Mouse (Mus musculus) heart, embryonic 13.5 days (tissue): ENCODE data around the gene Secisbp2. TPM values are rescaled to one million over a fixed set of nuclear protein-coding genes. Genes with fewer than 3 reads are reported as not detected.

Source experiments
- ATAC-seq: fragments of 200-750 bp; cut with Nextera tagmentation; 2 replicates; pipeline ENCODE4 v1.8.0; 2017; ENCODE audit warnings: moderate TSS enrichment; ENCODE audit not compliant: insufficient number of reproducible peaks, low FRiP score, low TSS enrichment; ENCODE audit errors: extremely low read depth
- H3K27ac ChIP-seq: fragments of 300-500 bp; sonication (generic); replicated peaks from 2 replicates; pipeline ENCODE4 v1.5.1; 2015; ENCODE audit warnings: moderate library complexity, mild to moderate bottlenecking, inconsistent platforms
- H3K27me3 ChIP-seq: fragments of 300-500 bp; sonication (generic); replicated peaks from 2 replicates; pipeline ENCODE4 v1.6.1; 2015; ENCODE audit warnings: mild to moderate bottlenecking, inconsistent platforms
- H3K36me3 ChIP-seq: fragments of 300-500 bp; sonication (generic); 2 replicates; pipeline ENCODE4 v1.6.1; 2015; ENCODE audit warnings: mild to moderate bottlenecking, inconsistent platforms
- H3K4me1 ChIP-seq: fragments of 300-500 bp; sonication (generic); 2 replicates; pipeline ENCODE4 v1.6.1; 2015; ENCODE audit warnings: inconsistent platforms
- H3K4me2 ChIP-seq: fragments of 300-500 bp; sonication (generic); 2 replicates; pipeline ENCODE4 v1.6.1; 2015; ENCODE audit warnings: inconsistent platforms, mild to moderate bottlenecking, moderate library complexity
- H3K4me3 ChIP-seq: fragments of 300-500 bp; sonication (generic); 2 replicates; pipeline ENCODE4 v1.5.1; 2015; ENCODE audit warnings: moderate library complexity, mild to moderate bottlenecking, inconsistent platforms
- H3K9ac ChIP-seq: fragments of 300-500 bp; sonication (generic); 2 replicates; pipeline ENCODE4 v1.6.1; 2015; ENCODE audit warnings: inconsistent platforms, mild to moderate bottlenecking, moderate library complexity
- H3K9me3 ChIP-seq: fragments of 300-500 bp; sonication (generic); 2 replicates; pipeline ENCODE4 v1.6.1; 2016; ENCODE audit warnings: inconsistent platforms
- WGBS: fragments of 180-500 bp; shearing (Covaris S2); methylation state at CpG from one replicate; pipeline ENCODE4 v1.1.7; 2015; ENCODE audit warnings: mixed read lengths; 5-methylcytosine and 5-hydroxymethylcytosine counted together
- polyA plus RNA-seq: library from polyadenylated mRNA; unstranded; fragments of >200 nt; fragmentation: Nextera tagmentation; extraction: Ambion mirVana; gene quantifications from 2 replicates; pipeline ENCODE4 v1.2.1, GENCODE M21; 2015

The Secisbp2 gene
- polyA plus RNA-seq, 1 experiment from 2014 or later = 24.7 TPM

DNA sequence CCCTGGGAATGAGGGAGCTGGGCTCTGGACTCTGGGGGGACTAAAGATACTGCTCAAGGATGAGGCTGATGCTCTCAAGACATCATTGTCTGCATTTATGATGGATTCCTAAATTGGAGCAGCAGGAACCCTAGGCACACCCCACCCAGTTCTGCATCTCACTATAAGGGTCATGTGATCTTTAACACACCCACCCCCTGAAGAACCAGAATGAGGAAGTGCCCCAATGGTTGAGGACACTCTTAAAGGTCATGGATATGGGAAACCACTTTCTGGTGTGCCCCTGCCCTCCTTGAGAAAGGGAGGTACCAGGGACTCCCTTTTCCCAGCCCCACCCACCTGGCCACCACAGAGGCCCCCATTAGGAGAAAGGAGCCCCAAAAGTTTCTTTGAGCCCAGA, 45.0 kb downstream of the Secisbp2 start:
- H3K4me3 ChIP-seq = no peak overlapping the region
- no peak for ATAC-seq
- H3K36me3 ChIP-seq = peaks cover 11% of the 10 kb centered on the region
- H3K9me3 ChIP-seq = no peaks in the 10 kb centered on the region
- peaks cover 16% of the 10 kb centered on the region for H3K4me1 ChIP-seq
- no peak overlapping the region for H3K9ac ChIP-seq
- no peak overlapping the region for H3K4me2 ChIP-seq
- no peak overlapping the region for H3K27ac ChIP-seq
- no peaks in the 10 kb centered on the region for H3K27me3 ChIP-seq

- WGBS = 59% methylated on average over 6 of the region's 6 CpGs
- H3K27ac ChIP-seq = peak overlapping the region; percentile 54
- no peak overlapping the region for H3K4me3 ChIP-seq
- H3K36me3 ChIP-seq = peaks cover 16% of the 10 kb centered on the region
- H3K4me2 ChIP-seq = no peak overlapping the region
- peaks cover 16% of the 10 kb centered on the region for H3K4me1 ChIP-seq
- H3K9me3 ChIP-seq = no peaks in the 10 kb centered on the region
- H3K27me3 ChIP-seq = no peaks in the 10 kb centered on the region
- ATAC-seq = no peak
- 0 out of 2 replicates have a peak overlapping the region, but pooled peaks have one; percentile 30 for H3K9ac ChIP-seq
These were observed 46.0 kb downstream of the Secisbp2 start for GRCm38 (mm10) chr13:51697455-51697854.

DNA sequence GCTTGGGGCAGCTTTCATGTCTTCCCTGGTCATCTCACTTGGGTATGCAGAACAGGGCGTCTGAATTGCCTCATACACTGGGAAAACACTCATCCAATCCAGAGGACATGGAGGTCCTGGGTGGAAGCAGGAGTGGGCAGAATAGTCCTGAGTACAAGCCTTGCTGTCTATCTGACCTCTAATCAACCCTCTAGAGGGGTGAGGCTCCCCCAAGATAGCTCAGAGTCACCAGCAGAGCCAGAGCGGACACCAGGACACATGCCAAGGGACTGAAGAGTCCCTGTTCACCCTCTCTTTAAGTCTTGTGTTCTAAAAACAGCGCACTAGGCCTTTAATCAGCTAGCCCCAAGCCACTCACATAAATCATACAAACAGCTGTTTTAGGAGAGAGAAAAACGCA, 46.4 kb downstream of the Secisbp2 start:
- Histone ChIP-seq H3K9ac (0 out of 2 replicates have a peak overlapping the region, but pooled peaks have one; percentile 30), H3K27ac (peak overlapping the region; percentile 54)
- WGBS = 43% methylated on average over 4 of the region's 4 CpGs

DNA sequence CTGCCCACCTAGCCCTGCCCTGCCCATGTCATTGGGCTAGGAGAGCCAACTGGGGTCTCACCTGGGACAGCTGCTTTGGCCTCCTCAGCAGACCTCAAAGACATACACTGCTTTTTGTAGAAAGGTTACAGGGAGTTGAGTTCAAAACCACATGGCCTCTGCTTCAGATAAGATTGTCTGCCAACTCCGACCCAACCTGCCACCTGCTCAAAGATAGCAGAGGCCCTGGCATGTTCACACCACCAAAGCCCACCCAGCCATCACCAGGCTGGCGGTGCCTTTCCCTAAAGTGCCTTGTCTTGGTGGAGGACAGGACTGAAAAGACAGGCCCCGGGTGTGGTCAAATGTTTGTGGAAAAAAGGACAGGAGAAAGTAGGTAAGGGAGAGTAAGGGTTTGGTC, 46.8 kb downstream of the Secisbp2 start:
- no peak for ATAC-seq
- H3K27me3 ChIP-seq = no peaks in the 10 kb centered on the region
- H3K9ac ChIP-seq = no peak overlapping the region
- peak overlapping the region; percentile 54 for H3K27ac ChIP-seq
- 42% methylated on average over 3 of the region's 3 CpGs for WGBS
- H3K4me1 ChIP-seq = peaks cover 16% of the 10 kb centered on the region
- H3K9me3 ChIP-seq = no peaks in the 10 kb centered on the region
- no peak overlapping the region for H3K4me2 ChIP-seq
- H3K36me3 ChIP-seq = peaks cover 24% of the 10 kb centered on the region
- no peak overlapping the region for H3K4me3 ChIP-seq

More for the DNA sequence above, 46.4 kb downstream of the Secisbp2 start:
- ATAC-seq = no peak
- peaks cover 16% of the 10 kb centered on the region for H3K4me1 ChIP-seq
- no peaks in the 10 kb centered on the region for H3K27me3 ChIP-seq
- H3K9me3 ChIP-seq = no peaks in the 10 kb centered on the region
- no peak overlapping the region for H3K4me3 ChIP-seq
- no peak overlapping the region for H3K4me2 ChIP-seq
- H3K36me3 ChIP-seq = peaks cover 21% of the 10 kb centered on the region

- 72% methylated on average over 5 of the region's 5 CpGs for WGBS
- Histone ChIP-seq H3K9me3 (no peaks in the 10 kb centered on the region), H3K4me3 (no peak overlapping the region), H3K36me3 (peaks cover 33% of the 10 kb centered on the region), H3K4me2 (no peak overlapping the region), H3K4me1 (peaks cover 15% of the 10 kb centered on the region), H3K27ac (no peak overlapping the region), H3K9ac (no peak overlapping the region), H3K27me3 (no peaks in the 10 kb centered on the region)
- no peak for ATAC-seq
These were observed 52.4 kb downstream of the Secisbp2 start for GRCm38 (mm10) chr13:51703893-51704292.

GRCm38 (mm10) chr13:51705882-51706854, 54.7 kb downstream of the Secisbp2 start:
- peaks cover 43% of the 10 kb centered on the region for H3K36me3 ChIP-seq
- no peak overlapping the region for H3K4me3 ChIP-seq
- no peak overlapping the region for H3K4me2 ChIP-seq
- no peak overlapping the region for H3K27ac ChIP-seq
- no peaks in the 10 kb centered on the region for H3K27me3 ChIP-seq
- WGBS = 57% methylated on average over 22 of the region's 22 CpGs
- peaks cover 15% of the 10 kb centered on the region for H3K4me1 ChIP-seq
- ATAC-seq = no peak
- no peaks in the 10 kb centered on the region for H3K9me3 ChIP-seq
- H3K9ac ChIP-seq = no peak overlapping the region

GRCm38 (mm10) chr13:51710738-51711137, 59.2 kb downstream of the Secisbp2 start:
- Histone ChIP-seq H3K27me3 (no peaks in the 10 kb centered on the region), H3K9ac (no peak overlapping the region), H3K4me2 (no peak overlapping the region), H3K9me3 (no peaks in the 10 kb centered on the region), H3K27ac (no peak overlapping the region; the same call in 1 of the 2 replicates), H3K4me3 (no peak overlapping the region), H3K36me3 (peaks cover 50% of the 10 kb centered on the region), H3K4me1 (peaks cover 12% of the 10 kb centered on the region; the same call in 1 of the 2 replicates)
- ATAC-seq = no peak
- 54% methylated on average over 7 of the region's 7 CpGs for WGBS

GRCm38 (mm10) chr13:51712022-51712421, 60.5 kb downstream of the Secisbp2 start:
- WGBS = 85% methylated on average over 8 of the region's 8 CpGs
- Histone ChIP-seq H3K27me3 (no peaks in the 10 kb centered on the region), H3K27ac (no peak overlapping the region), H3K4me2 (no peak overlapping the region), H3K9ac (no peak overlapping the region), H3K4me1 (peaks cover 9% of the 10 kb centered on the region), H3K36me3 (peaks cover 50% of the 10 kb centered on the region), H3K4me3 (no peak overlapping the region), H3K9me3 (no peaks in the 10 kb centered on the region)
- no peak for ATAC-seq

DNA sequence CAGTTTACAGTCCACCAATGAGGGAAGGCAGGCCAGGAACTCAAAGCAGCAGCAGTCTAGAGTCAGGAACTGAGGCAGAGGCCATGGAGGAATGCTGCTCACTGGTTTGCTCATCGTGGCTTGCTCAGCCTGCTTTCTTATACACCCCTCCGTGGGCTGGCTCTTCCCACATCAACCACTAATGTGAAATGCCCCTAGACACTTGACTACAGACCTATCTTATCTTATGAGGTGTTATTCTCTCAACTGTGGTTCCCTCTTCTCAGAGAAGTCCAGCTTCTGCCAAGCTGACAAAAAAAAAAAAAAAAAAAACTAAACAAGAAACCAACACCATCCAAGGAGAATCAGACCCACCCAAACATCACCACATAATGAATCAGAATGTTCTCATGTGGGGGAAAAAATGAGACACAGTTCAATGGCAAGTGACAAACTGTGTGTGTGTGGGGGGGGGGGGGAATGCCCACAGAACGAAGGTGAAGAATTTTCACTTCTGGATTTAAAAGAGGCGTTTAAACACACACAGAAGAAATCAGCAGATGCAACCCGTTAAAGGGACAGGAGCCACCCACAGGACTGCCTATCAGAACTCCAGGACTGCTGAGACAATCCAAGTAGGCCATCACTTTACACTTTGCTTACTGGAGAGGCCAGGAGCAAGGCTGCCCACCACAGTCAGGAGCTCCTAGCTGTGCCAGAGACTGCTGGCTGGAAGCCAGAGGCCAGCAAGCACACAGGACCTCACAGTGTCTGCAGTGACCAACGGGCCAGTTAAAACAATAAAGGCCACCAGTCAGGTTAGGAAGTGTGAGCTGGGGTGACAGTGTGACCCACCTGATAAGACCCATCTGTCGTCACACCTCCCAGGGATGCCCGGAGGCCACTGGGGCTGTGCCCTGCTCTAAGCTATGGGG, 65.1 kb downstream of the Secisbp2 start:
- no peak overlapping the region for H3K4me3 ChIP-seq
- no peaks in the 10 kb centered on the region for H3K9me3 ChIP-seq
- H3K27me3 ChIP-seq = no peaks in the 10 kb centered on the region
- H3K27ac ChIP-seq = peak overlapping the region; percentile 50; the same call in 1 of the 2 replicates
- WGBS = 24% methylated on average over 8 of the region's 8 CpGs
- no peak overlapping the region for H3K4me2 ChIP-seq
- peak; percentile 74 for ATAC-seq
- H3K9ac ChIP-seq = no peak overlapping the region
- peaks cover 10% of the 10 kb centered on the region for H3K4me1 ChIP-seq
- H3K36me3 ChIP-seq = peaks cover 47% of the 10 kb centered on the region

- H3K4me2 ChIP-seq = no peak overlapping the region
- H3K9ac ChIP-seq = no peak overlapping the region
- peaks cover 35% of the 10 kb centered on the region for H3K36me3 ChIP-seq
- peaks cover 10% of the 10 kb centered on the region for H3K4me1 ChIP-seq
- no peak for ATAC-seq
- no peaks in the 10 kb centered on the region for H3K27me3 ChIP-seq
- H3K27ac ChIP-seq = no peak overlapping the region
- no peak overlapping the region for H3K4me3 ChIP-seq
- WGBS = 57% methylated on average over 3 of the region's 3 CpGs
- H3K9me3 ChIP-seq = no peaks in the 10 kb centered on the region
These were observed 67.8 kb downstream of the Secisbp2 start for GRCm38 (mm10) chr13:51719256-51719655.

- WGBS = 86% methylated on average over 4 of the region's 4 CpGs
- H3K4me1 ChIP-seq = peaks cover 6% of the 10 kb centered on the region
- H3K9me3 ChIP-seq = no peaks in the 10 kb centered on the region
- ATAC-seq = no peak
- H3K36me3 ChIP-seq = peaks cover 31% of the 10 kb centered on the region
- no peak overlapping the region for H3K27ac ChIP-seq
- no peak overlapping the region for H3K4me2 ChIP-seq
- no peak overlapping the region for H3K9ac ChIP-seq
- H3K27me3 ChIP-seq = no peaks in the 10 kb centered on the region
- H3K4me3 ChIP-seq = no peak overlapping the region
These were observed 69.1 kb downstream of the Secisbp2 start for GRCm38 (mm10) chr13:51720556-51720955.
